Mouse (Mus musculus): ENCODE measurements at regions not wholly inside any gene's neighbourhood (a gene's known extent, or its start where the extent isn't known, plus 50 kb on each side); places are given as distances from the start of the nearest gene placed in this dataset.

DNA sequence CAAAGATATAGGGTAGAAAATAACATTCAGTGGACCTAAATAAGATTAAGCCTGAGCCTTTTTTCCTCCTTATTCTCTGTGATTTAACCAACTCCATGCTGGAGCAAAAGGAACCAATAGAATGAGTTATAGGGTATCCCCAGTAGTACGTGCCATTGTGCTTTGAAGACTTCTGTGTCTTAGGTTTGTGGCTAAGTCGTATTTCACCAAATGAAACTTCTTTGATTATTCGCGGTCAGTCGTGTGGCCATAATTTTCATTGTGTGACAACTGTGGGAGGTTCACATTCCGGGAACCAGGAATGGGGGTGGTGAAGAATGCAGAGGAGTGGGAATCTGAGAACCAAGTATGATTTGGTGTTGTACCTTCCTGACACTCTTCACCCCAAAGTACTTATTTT, 535.6 kb upstream of the Pkn2 start:
- H3K4me2 ChIP-seq (replicated peaks; ENCODE audit: low read depth, low read length) = no peak overlapping the region
- no peak for ATAC-seq (ENCODE audit: insufficient number of reproducible peaks, insufficient read depth, low FRiP score, low read depth)
- H3K4me3 ChIP-seq (ENCODE audit: low read depth, low read length) = no peak overlapping the region
- no peaks in the 10 kb centered on the region for H3K36me3 ChIP-seq (ENCODE audit: control insufficient read depth, insufficient read depth, low read length)
- no peaks in the 10 kb centered on the region for H3K4me1 ChIP-seq (ENCODE audit: control insufficient read depth, insufficient read depth, low read length)
- H3K9ac ChIP-seq (replicated peaks; ENCODE audit: low read depth, low read length) = no peak overlapping the region
- H3K9me3 ChIP-seq (ENCODE audit: control insufficient read depth, low read depth, low read length) = no peaks in the 10 kb centered on the region
- 70% methylated on average over 6 of the region's 6 CpGs for WGBS
- no peaks in the 10 kb centered on the region for H3K27me3 ChIP-seq (ENCODE audit: control insufficient read depth, insufficient read depth, low read length)
- H3K27ac ChIP-seq (ENCODE audit: low read length) = no peak overlapping the region

DNA sequence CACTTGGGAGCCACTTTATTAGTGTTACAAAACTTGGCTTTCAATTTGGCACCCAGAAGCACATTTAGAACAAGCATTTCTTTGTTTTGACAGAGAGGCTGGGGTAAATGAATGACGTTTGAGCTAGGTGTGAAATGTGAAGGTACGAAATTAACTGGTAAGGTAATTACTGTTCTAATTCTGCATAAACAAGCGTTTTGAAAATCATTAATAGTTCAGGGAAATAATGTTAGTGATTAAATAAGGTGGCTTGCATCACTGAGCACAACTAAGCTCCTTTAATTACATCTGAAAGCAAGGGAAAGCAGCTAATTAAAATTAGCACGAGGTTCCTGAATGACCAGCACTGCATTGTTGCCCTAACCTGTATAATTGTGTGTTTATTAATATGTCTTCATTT, 529.9 kb upstream of the Pkn2 start:
- H3K27ac ChIP-seq (ENCODE audit: low read length) = no peak overlapping the region
- H3K4me3 ChIP-seq (ENCODE audit: low read depth, low read length) = no peak overlapping the region
- 66% methylated on average over 4 of the region's 4 CpGs for WGBS
- no peaks in the 10 kb centered on the region for H3K36me3 ChIP-seq (ENCODE audit: control insufficient read depth, insufficient read depth, low read length)
- H3K9ac ChIP-seq (replicated peaks; ENCODE audit: low read depth, low read length) = no peak overlapping the region
- H3K9me3 ChIP-seq (ENCODE audit: control insufficient read depth, low read depth, low read length) = no peaks in the 10 kb centered on the region
- no peak overlapping the region for H3K4me2 ChIP-seq (replicated peaks; ENCODE audit: low read depth, low read length)
- H3K27me3 ChIP-seq (ENCODE audit: control insufficient read depth, insufficient read depth, low read length) = no peaks in the 10 kb centered on the region
- no peaks in the 10 kb centered on the region for H3K4me1 ChIP-seq (ENCODE audit: control insufficient read depth, insufficient read depth, low read length)
- no peak for ATAC-seq (ENCODE audit: insufficient number of reproducible peaks, insufficient read depth, low FRiP score, low read depth)

DNA sequence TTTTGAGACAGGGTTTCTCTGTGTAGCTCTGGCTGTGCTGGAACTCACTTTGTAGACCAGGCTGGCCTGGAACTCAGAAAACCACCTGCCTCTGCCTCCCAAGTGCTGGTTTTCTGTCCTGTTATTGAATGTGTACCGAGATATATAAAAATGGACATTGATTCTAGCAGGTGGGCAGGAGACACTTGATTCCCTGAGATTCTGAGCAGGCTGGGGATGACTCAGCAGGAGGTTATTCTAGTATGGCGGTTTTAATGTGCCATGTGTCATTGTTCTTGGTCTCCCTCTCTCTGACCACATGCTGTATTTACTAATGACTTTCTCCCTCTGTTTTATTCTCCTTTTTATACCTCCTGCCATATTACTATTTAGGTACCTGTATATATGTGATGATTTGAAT, 517.2 kb upstream of the Pkn2 start:
- H3K4me1 ChIP-seq (ENCODE audit: control insufficient read depth, insufficient read depth, low read length) = no peaks in the 10 kb centered on the region
- H3K4me2 ChIP-seq (replicated peaks; ENCODE audit: low read depth, low read length) = no peak overlapping the region
- H3K9ac ChIP-seq (replicated peaks; ENCODE audit: low read depth, low read length) = no peak overlapping the region
- no peaks in the 10 kb centered on the region for H3K27me3 ChIP-seq (ENCODE audit: control insufficient read depth, insufficient read depth, low read length)
- H3K27ac ChIP-seq (ENCODE audit: low read length) = no peak overlapping the region
- WGBS = 88% methylated on average over 2 of the region's 2 CpGs
- no peak for ATAC-seq (ENCODE audit: insufficient number of reproducible peaks, insufficient read depth, low FRiP score, low read depth)
- H3K36me3 ChIP-seq (ENCODE audit: control insufficient read depth, insufficient read depth, low read length) = no peaks in the 10 kb centered on the region
- no peak overlapping the region for H3K4me3 ChIP-seq (ENCODE audit: low read depth, low read length)
- H3K9me3 ChIP-seq (ENCODE audit: control insufficient read depth, low read depth, low read length) = no peaks in the 10 kb centered on the region

DNA sequence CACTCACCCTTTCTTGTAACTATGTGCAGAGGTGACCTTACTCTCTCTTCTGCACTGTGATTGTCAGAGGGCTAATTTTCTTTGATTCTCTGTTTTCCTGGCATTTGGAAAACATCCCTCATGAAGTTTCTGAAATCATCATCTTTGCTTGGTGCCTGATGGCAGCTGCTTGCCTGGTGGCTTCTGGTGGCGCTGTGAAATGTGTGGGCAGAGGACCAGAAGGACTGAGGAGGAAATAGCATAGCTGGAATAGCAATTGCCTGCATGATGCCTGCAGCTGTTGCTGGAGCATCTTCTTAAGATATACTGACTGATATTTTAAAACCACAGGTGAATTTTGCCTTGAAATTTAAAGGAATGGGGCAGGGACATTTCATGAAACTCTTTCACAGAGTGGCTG, 502.6 kb upstream of the Pkn2 start:
- no peak overlapping the region for H3K27ac ChIP-seq (ENCODE audit: low read length)
- no peaks in the 10 kb centered on the region for H3K36me3 ChIP-seq (ENCODE audit: control insufficient read depth, insufficient read depth, low read length)
- whole genome bisulfite sequencing = 82% methylated on average over 1 of the region's 1 CpGs
- ATAC-seq (ENCODE audit: insufficient number of reproducible peaks, insufficient read depth, low FRiP score, low read depth) = no peak
- no peaks in the 10 kb centered on the region for H3K27me3 ChIP-seq (ENCODE audit: control insufficient read depth, insufficient read depth, low read length)
- H3K4me2 ChIP-seq (replicated peaks; ENCODE audit: low read depth, low read length) = no peak overlapping the region
- H3K4me1 ChIP-seq (ENCODE audit: control insufficient read depth, insufficient read depth, low read length) = no peaks in the 10 kb centered on the region
- no peak overlapping the region for H3K4me3 ChIP-seq (ENCODE audit: low read depth, low read length)
- H3K9me3 ChIP-seq (ENCODE audit: control insufficient read depth, low read depth, low read length) = no peaks in the 10 kb centered on the region
- H3K9ac ChIP-seq (replicated peaks; ENCODE audit: low read depth, low read length) = no peak overlapping the region

DNA sequence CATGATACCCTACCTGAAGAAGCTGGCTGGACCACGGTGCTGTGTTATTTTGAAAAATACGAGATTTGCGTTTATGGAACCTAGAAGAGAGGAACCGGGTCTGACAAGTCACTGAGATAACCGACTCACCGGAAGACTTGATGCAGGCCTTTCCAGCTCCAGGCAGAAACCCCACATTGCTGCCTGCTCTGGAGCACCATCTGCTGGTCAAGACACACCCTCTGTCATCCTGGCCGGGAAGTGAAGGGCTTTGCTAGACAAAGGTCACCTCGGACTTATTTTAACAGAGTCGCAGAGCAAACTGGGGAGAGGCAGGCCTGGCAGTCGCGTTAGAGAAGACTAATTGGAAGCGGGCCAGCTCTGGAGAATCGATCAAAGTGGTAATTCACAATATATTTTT, 497.4 kb upstream of the Pkn2 start:
- Histone ChIP-seq H3K9me3 (ENCODE audit: control insufficient read depth, low read depth, low read length) (no peaks in the 10 kb centered on the region), H3K4me3 (ENCODE audit: low read depth, low read length) (no peak overlapping the region), H3K9ac (replicated peaks; ENCODE audit: low read depth, low read length) (no peak overlapping the region), H3K4me2 (replicated peaks; ENCODE audit: low read depth, low read length) (no peak overlapping the region), H3K27me3 (ENCODE audit: control insufficient read depth, insufficient read depth, low read length) (no peaks in the 10 kb centered on the region), H3K4me1 (ENCODE audit: control insufficient read depth, insufficient read depth, low read length) (no peaks in the 10 kb centered on the region), H3K36me3 (ENCODE audit: control insufficient read depth, insufficient read depth, low read length) (no peaks in the 10 kb centered on the region), H3K27ac (ENCODE audit: low read length) (no peak overlapping the region)
- peak; percentile 49; the same call in 1 of the 2 replicates for ATAC-seq (ENCODE audit: insufficient number of reproducible peaks, insufficient read depth, low FRiP score, low read depth)
- 11% methylated on average over 13 of the region's 13 CpGs for WGBS

DNA sequence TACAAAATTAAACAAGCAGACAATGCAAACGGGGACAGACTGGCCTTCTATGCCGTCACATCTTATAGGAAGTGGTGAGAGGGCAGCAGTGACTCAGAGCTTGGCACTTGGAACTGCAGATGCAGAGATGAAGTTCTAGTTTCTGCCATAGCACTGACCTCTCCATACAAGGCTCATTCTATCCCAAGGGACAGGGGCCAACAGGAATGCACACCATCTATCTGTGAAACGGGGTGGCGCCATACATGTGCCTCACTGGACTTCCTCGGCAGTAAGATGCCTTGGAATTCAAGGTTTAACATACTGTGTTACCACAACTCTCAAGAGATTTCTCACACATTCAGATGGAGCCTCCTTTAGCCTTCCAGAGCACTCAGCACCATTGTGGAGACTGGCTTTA, 495.6 kb upstream of the Pkn2 start:
- ATAC-seq (ENCODE audit: insufficient number of reproducible peaks, insufficient read depth, low FRiP score, low read depth) = no peak
- no peak overlapping the region for H3K4me3 ChIP-seq (ENCODE audit: low read depth, low read length)
- H3K9me3 ChIP-seq (ENCODE audit: control insufficient read depth, low read depth, low read length) = no peaks in the 10 kb centered on the region
- WGBS = 86% methylated on average over 5 of the region's 5 CpGs
- H3K27ac ChIP-seq (ENCODE audit: low read length) = no peak overlapping the region
- H3K4me1 ChIP-seq (ENCODE audit: control insufficient read depth, insufficient read depth, low read length) = no peaks in the 10 kb centered on the region
- no peaks in the 10 kb centered on the region for H3K27me3 ChIP-seq (ENCODE audit: control insufficient read depth, insufficient read depth, low read length)
- no peak overlapping the region for H3K9ac ChIP-seq (replicated peaks; ENCODE audit: low read depth, low read length)
- no peak overlapping the region for H3K4me2 ChIP-seq (replicated peaks; ENCODE audit: low read depth, low read length)
- H3K36me3 ChIP-seq (ENCODE audit: control insufficient read depth, insufficient read depth, low read length) = no peaks in the 10 kb centered on the region

DNA sequence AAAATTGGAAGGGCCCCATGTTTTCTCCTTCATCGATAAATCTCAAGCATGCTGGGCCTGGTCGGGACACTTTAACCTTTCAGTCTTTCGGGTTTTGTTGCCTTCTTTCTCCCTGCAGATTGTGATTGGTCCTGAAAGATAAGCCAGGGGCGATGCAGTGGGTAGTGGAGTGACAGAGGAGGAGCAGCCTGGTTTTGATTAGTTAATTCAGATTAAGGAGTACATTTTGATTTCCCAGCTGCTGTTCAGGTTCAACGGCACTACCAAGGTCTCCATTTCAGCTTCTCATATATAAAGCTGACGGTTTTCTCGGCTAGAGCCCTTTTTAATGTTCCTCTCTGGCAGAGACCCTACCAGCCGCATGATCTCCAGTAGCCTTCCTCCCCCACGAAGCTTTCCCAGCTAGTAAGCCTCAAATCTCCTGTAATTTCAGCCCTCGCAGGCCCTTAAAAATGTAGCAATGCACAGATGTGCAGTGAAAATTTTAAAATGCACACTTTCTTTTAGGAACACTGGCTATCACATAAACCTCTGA, 493.8 kb upstream of the Pkn2 start:
- H3K9ac ChIP-seq (replicated peaks; ENCODE audit: low read depth, low read length) = no peak overlapping the region
- H3K4me1 ChIP-seq (ENCODE audit: control insufficient read depth, insufficient read depth, low read length) = no peaks in the 10 kb centered on the region
- no peak for ATAC-seq (ENCODE audit: insufficient number of reproducible peaks, insufficient read depth, low FRiP score, low read depth)
- no peaks in the 10 kb centered on the region for H3K36me3 ChIP-seq (ENCODE audit: control insufficient read depth, insufficient read depth, low read length)
- H3K27me3 ChIP-seq (ENCODE audit: control insufficient read depth, insufficient read depth, low read length) = no peaks in the 10 kb centered on the region
- no peak overlapping the region for H3K4me3 ChIP-seq (ENCODE audit: low read depth, low read length)
- no peaks in the 10 kb centered on the region for H3K9me3 ChIP-seq (ENCODE audit: control insufficient read depth, low read depth, low read length)
- H3K4me2 ChIP-seq (replicated peaks; ENCODE audit: low read depth, low read length) = no peak overlapping the region
- H3K27ac ChIP-seq (ENCODE audit: low read length) = no peak overlapping the region
- WGBS = 51% methylated on average over 10 of the region's 10 CpGs

DNA sequence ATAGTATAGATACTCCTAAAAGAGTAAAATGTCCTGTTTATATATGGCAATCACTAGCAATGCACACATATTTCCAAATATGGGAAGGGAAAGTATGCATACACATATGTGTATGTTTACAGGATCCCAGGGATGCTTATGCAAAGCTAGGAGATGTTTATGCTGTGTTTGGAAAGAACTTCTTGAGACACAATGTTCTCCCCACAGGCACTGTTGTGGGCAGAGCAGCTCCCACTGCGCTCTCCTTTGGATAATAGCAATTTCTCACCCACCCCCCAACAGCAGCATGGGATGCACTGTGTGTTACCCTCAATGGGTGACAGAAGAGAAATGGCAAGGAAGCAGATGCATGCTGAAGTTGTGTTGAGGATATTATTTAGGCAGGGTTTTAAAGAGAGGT, 491.7 kb upstream of the Pkn2 start:
- Histone ChIP-seq H3K4me2 (replicated peaks; ENCODE audit: low read depth, low read length) (no peak overlapping the region), H3K9ac (replicated peaks; ENCODE audit: low read depth, low read length) (no peak overlapping the region), H3K27me3 (ENCODE audit: control insufficient read depth, insufficient read depth, low read length) (no peaks in the 10 kb centered on the region), H3K4me1 (ENCODE audit: control insufficient read depth, insufficient read depth, low read length) (no peaks in the 10 kb centered on the region), H3K36me3 (ENCODE audit: control insufficient read depth, insufficient read depth, low read length) (no peaks in the 10 kb centered on the region), H3K27ac (ENCODE audit: low read length) (no peak overlapping the region), H3K4me3 (ENCODE audit: low read depth, low read length) (no peak overlapping the region), H3K9me3 (ENCODE audit: control insufficient read depth, low read depth, low read length) (no peaks in the 10 kb centered on the region)
- ATAC-seq (ENCODE audit: insufficient number of reproducible peaks, insufficient read depth, low FRiP score, low read depth) = no peak
- 84% methylated on average over 1 of the region's 1 CpGs for WGBS

DNA sequence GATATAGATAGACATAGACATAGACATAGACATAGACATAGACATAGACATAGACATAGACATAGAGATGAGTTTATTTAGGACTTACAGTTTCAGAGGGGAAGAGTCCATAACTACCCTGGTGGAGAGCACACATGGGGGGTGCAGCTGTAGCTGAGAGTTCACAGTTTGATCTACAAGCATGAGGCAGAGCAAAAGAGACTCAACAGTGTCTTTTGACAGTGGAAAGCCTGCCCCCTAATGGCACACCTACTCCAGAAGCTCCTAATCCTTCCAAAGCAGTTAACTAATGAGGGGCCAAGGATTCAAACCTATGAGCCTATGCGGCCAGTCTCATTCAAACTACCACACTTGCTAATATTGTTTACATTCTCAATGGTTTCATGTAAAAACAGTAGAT, 487.2 kb upstream of the Pkn2 start:
- Histone ChIP-seq H3K9me3 (ENCODE audit: control insufficient read depth, low read depth, low read length) (no peaks in the 10 kb centered on the region), H3K4me2 (replicated peaks; ENCODE audit: low read depth, low read length) (no peak overlapping the region), H3K27me3 (ENCODE audit: control insufficient read depth, insufficient read depth, low read length) (no peaks in the 10 kb centered on the region), H3K4me1 (ENCODE audit: control insufficient read depth, insufficient read depth, low read length) (no peaks in the 10 kb centered on the region), H3K4me3 (ENCODE audit: low read depth, low read length) (no peak overlapping the region), H3K36me3 (ENCODE audit: control insufficient read depth, insufficient read depth, low read length) (no peaks in the 10 kb centered on the region), H3K9ac (replicated peaks; ENCODE audit: low read depth, low read length) (no peak overlapping the region), H3K27ac (ENCODE audit: low read length) (no peak overlapping the region)
- no peak for ATAC-seq (ENCODE audit: insufficient number of reproducible peaks, insufficient read depth, low FRiP score, low read depth)
- 92% methylated on average over 1 of the region's 1 CpGs for WGBS

Measured in stomach, embryonic 14.5 days (tissue).